Mouse (Mus musculus): Measurements from ENCODE around the gene Pard3b.

DNA sequence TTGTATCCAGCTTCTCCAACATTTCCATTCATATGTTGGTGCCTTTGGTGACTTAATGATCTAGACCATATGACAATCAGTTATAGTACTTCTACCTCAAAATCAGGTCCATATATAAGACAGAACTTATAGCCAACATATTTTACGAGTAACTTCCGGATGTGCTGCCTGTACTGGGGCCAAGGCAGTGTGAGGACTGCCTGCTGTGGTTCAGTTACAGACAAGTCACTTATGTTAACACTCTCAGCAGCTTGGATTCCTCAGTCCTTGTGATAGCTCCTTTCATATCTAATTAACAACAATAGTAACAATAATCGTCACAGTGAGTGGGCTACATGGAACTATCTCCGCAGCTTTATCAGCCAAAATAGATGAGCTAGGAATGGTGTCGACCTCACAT, 959.9 kb downstream of the Pard3b start:
- TF ChIP-seq CTCF (IDR thresholded peaks at IDR 0.05; ENCODE audit: insufficient read depth, low read length) (no peak), POLR2A (IDR thresholded peaks at IDR 0.05; ENCODE audit: borderline replicate concordance, extremely low read depth, low read depth, low read length) (no peak)
